Mouse (Mus musculus): ENCODE results near the gene Gpr132.

DNA sequence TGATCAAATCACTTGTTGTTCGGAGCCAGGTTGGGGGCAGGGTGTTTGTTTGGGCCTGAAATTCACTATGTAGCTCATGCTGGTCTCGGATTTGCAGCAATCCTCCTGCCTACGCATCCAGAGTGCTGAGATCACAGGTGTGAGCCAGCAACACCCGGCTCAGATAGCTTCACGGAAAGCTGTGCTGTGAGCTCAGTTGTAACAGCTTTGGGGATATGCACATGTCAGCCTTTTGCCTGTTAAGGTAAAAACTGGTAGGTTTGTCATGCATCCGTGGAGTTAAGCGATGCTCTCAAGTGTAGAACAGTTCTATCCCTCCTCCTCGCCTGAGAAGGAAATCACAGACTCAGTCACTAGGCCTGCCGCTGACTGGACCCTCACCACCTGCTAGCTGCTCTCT lies 32.6 kb upstream of the Gpr132 start:
- no peak for TF ChIP-seq SRF (IDR thresholded peaks at IDR 0.05; ENCODE audit: control insufficient read depth, insufficient read length, low read depth)
- no peak for TF ChIP-seq POLR2A (IDR thresholded peaks at IDR 0.05; ENCODE audit: insufficient read length, low read depth)

All from myocyte (in vitro differentiated cells).